Mouse (Mus musculus) ovary, adult 2 months (tissue): Measurements from ENCODE around the gene Ugt2b35. TPM values are rescaled to one million over a fixed set of nuclear protein-coding genes. Genes with fewer than 3 reads are reported as not detected.

ENCODE experiments used
- polyA plus RNA-seq: library from polyadenylated mRNA; depleted of rRNA; stranded (reverse); fragments of >200 nt; gene quantifications from 2 replicates; pipeline ENCODE4 v1.2.3, GENCODE M21; 2012; rRNA removed

The Ugt2b35 gene
- polyA plus RNA-seq: not detected in 2 replicates

DNA sequence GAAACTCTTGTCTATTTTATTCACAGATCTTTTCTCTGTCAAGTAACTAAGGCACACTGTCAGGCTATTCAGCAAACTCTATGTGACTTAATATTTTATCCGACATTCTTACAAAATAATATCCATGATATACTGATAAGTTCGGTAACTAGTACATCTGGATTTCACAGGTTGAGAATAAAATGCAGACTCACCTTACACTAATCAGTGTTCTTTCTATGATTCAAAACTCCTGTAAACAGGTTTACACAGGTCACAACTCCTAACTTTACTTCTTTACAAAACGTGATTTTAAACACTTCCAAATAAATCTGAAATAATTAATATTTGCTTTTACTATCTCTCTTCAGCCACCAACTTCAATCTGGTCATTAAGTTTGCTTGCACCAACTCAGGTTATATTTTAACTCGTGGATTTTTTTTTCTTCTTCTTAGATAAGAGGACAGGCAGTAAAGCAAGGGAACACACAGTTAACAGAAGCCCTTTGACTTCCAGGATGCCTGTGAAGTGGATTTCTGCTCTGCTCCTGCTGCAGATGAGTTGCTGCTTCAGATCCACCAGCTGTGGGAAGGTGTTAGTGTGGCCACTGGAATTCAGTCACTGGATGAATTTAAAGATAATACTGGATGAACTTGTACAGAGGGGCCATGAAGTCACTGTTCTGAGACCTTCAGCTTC, at the start of gene Ugt2b35:
TSS of gene Ugt2b35 (plus strand) at position 466 of the 679 bp plus-strand sequence.

Other genes starting within 250 kb of the Ugt2b35 start
- gene Ythdc1, start 196.6 kb upstream of the Ugt2b35 start, polyA plus RNA-seq: 5.6 and 7.7 TPM in 2 replicates
- gene Ugt2b34, start 93.9 kb upstream of the Ugt2b35 start, polyA plus RNA-seq: 0.03 TPM in 1 of 2 replicates, not detected in the other
- gene Ugt2b1, start 74.3 kb upstream of the Ugt2b35 start, polyA plus RNA-seq: not detected in 2 replicates
- gene Ugt2b36, start 91.7 kb downstream of the Ugt2b35 start, polyA plus RNA-seq: 0.07 and 0.08 TPM in 2 replicates
- not detected in 2 replicates for gene Ugt2b5, start 139.5 kb downstream of the Ugt2b35 start, polyA plus RNA-seq